Mouse (Mus musculus) cerebellum, postnatal 36 days (tissue): Measurements from ENCODE around the gene Alx1.

Experiments used
- DNase-seq, 2 experiments: peaks; one replicate each; pipeline ENCODE4 v3.0.0; 2021 to 2022; ENCODE audit warnings: mixed read lengths in 2 of 2

Gene Alx1

GRCm38 (mm10) chr10:103029730-103030490 lies at the start of gene Alx1:
Alx1 (minus strand) TSS chr10:103030215.
- peak in 1 of 2 experiments; percentile 6 for DNase-seq

- DNase-seq = no peak
Observed at GRCm38 (mm10) chr10:103049593-103049992, 19.6 kb upstream of the Alx1 start.

DNA sequence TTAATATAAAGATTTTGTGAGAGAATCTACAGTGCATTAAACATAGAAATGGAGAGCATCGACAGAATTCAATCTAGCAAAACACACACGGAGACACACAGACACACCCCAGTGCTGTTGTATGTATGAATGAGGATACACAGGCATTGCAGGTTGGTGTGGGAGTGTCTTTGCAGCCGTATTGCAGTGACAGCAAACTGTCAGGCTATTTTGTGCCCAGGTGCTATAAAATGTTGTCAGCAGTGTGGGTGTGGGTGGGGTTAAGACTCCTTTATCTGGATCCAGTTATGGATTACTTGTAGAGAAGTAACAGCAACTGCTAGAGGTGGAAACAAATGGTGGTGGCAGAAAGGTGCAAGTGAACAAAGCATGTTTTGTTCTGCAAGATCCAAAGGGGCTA lies 16.6 kb upstream of the Alx1 start:
- no peak for DNase-seq

- DNase-seq = no peak
Observed at GRCm38 (mm10) chr10:103045019-103045418, 15.0 kb upstream of the Alx1 start.

DNA sequence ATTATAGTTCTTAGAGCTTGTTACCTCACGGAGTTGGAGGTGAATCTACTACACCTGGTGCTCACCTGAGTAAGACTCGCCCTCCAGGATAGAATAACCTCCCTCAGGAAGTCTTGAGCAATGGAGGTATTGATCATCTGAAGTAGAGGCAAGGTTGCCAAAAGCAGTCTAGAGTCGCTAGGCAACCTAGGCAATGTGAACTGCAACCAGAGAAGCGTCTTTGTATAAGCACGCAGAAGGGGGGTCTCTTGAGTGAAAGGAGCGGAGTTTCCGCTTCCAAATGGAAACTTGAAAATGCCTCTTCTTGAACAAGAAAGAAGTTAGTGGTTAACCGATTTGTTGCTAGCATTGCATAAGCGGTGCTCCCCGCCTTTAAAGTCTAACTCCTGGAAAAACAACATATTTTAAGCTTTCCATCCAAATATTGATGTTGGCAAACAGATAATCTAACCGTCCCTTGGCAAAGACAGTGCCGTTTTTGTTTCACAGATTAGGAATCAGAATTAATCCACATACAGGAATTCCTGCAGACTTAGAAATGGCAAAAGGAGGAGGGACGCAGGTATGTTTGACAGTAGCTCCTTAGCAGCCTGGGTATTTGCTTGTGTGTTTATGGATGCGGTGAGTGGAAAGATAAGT lies 5.1 kb upstream of the Alx1 start:
- DNase-seq = no peak

GRCm38 (mm10) chr10:103030931-103031330 lies 916 bp upstream of the Alx1 start:
- DNase-seq = no peak

- DNase-seq = no peak
Observed at GRCm38 (mm10) chr10:103029132-103029729, 784 bp downstream of the Alx1 start.

GRCm38 (mm10) chr10:103028253-103029131 lies 1.5 kb downstream of the Alx1 start:
- DNase-seq = peak in 1 of 2 experiments; percentile 2

DNA sequence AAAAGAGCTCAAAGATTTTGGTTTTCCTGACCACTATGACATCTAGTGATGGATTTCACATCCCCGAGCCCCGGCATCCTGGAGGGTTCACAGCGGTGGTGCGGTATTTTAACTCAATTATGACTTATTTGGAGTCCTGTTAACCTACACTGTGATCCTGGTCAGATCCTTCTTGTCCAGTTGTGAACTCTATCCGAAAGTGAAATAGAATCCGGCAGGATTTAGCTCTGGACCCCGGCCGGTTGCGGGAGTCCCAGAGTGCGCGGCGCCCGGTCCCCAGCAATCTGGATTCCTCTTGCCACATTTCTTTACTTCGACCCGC lies 2.1 kb downstream of the Alx1 start:
- DNase-seq = peak in 1 of 2 experiments; percentile 1

GRCm38 (mm10) chr10:103027226-103027930 lies 2.6 kb downstream of the Alx1 start:
- peak in 1 of 2 experiments; percentile 39 for DNase-seq

DNA sequence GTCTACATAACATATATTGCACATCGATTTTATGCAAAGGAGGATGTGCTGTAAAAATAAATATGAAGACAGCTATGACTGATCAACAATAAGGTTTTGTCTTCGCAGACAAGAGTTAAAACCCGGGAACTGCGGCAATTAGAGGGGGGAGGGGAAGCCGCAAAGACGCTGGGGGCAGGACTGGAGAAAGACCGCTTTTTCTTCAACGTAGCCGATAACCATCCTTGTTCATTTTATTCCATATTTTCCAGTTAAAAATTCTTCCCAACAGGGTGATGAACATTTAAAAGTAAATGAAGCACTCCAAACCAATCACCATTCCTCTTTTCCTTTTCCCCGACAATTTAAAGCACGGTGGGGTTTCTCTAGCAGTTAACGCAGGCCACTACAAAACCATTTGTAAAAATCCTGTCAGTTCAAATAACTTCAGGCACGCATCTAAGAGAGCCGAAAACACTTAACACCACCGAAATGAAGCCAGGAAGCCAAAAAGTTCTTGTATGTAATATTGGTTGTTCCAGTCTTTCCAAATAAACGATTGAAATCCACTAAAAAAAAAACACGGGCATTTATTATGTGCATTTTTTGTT lies 3.3 kb downstream of the Alx1 start:
- peak in 1 of 2 experiments; percentile 2 for DNase-seq

- no peak for DNase-seq
Observed at GRCm38 (mm10) chr10:103002556-103002955, 27.5 kb downstream of the Alx1 start.

- DNase-seq = no peak
Observed at GRCm38 (mm10) chr10:103000902-103001301, 29.1 kb downstream of the Alx1 start.

DNA sequence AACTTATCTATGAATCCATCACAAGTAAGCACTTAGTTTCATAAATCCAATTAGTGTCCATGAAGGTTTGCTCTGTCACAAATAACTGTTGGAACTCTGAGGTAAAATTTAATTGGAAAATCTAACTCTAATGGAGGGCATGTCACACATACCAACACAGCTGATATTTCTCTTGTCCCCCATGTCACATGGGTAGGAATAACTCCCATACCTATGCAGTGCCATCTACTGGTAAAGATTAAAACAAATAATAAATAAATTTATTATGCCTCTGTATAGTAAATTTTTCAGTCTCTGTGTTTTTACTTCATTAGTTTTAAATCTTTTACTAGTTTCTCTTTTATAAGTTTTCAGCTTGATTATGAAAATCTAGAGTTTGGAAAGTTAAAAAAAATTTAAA lies 30.4 kb downstream of the Alx1 start:
- no peak for DNase-seq

DNA sequence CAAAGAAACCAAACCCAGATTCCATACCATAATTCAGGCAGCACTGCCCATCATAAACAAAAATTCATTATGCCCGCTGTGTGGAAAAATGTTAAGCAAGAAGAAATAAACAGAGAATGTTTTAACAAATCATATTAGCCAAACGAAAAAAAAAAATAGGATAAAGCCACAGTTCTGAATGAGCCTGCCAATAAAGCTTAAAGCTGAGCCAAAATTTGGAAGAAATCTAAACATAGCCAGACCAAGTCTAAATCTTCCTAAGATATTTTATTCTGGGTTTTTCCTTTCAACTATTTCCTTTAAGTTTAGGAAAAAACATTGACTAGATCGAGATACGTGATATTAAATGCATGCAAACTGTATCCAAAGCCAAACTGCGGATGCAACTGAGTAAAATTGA lies 54.9 kb downstream of the Alx1 start:
- no peak for DNase-seq

DNA sequence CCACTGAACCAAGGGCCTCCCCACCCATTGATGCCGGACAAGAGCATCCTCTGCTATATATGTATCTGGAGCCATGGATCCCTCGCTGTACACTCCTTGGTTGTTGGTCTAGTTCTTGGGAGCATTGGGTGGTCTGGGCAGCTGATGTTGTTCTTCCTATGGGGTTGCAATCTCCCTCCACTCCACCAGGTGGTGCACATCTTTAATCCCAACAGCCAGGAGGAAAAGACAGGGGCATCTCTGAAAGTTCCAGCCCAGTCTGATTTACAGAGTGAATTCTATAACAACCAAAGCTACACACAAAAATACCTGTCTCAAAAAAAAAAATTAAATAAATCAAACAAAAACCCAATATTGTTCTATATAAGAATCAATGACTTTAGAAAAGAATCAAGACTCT lies 70.4 kb downstream of the Alx1 start:
- DNase-seq = no peak
